Mouse (Mus musculus): ENCODE results near the gene Fzd1.

Gene Fzd1

DNA sequence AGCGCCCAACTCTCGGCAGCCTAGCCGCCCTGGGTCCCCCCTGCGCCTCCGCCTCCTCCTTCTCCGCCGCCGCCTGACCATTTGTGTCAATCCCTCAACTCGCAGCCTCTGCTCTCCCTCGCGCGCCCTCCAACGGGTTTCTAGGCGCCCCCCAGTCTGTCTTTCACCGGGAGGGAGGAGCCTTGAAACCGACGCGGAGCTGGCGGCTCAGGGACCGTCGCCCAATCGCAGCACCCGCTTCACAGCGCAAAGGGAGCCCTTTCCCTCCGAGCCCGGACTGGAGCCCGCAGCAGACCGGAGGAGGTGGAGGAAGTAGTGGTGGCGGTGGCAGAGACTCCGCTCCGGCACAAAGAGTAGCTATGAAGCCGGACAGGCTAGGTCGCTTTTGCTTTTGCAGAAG lies at the start of gene Fzd1:
TSS of gene Fzd1 (minus strand) at position 134 of the 400 bp plus-strand sequence.
- peak; percentile 86 for DNase-seq

DNA sequence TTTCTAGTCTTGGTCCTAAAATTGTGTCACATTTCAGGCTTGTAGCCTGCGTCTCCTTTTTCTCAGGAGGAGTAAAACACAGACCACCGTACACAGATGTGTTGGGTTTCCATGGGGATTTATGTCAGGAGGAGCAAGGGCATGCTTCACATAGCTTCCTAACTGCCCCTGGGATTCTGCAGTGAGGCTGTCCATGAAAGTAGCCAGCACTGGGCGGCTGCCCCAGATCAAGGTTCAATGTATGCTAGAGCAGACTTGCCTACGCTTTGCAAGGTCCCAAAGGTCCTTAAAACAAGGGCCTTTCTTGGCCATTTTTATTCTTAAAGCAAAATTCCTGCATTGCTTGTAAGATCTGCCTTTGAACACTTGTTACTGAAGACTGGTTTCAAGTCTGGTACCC lies 47.4 kb upstream of the Fzd1 start:
- no peak for DNase-seq

DNA sequence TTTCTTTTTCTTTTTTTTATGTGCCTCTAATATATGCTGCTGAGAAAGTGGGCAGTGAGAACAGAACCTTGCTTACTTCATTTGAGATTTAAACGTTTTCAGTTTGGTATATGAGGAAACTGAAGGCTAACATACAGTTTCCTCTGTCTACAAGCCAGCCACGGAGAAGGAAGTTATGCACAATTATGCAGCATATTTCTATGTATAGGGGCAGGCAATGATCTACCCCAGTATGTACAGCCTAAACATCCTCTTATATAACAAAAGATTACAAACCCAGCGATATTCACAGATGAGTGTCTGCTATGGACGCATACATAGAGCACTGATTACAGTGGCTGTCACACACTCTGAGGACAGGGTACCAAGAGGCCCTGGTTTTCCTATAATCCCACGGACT lies 45.9 kb upstream of the Fzd1 start:
- DNase-seq, result no peak

DNA sequence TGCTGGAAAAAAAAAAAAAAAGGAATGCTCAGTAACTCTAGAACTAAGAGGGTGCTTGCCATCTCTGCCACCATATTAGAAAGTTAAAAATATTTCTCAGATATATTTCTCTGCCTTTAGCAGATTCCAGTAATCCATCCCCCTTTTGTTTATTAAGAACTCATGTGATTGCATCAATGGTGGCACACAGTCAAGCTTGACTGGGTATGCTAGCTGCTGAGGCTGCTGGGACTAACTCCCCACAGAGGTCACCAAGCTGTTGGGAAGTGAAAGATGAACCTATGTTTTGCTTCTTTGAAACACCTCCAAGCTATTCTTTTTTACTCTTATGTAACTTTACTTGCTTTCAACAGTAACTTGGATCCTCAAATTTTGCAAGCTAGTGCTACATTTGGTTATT lies 44.1 kb upstream of the Fzd1 start:
- no peak for DNase-seq

DNA sequence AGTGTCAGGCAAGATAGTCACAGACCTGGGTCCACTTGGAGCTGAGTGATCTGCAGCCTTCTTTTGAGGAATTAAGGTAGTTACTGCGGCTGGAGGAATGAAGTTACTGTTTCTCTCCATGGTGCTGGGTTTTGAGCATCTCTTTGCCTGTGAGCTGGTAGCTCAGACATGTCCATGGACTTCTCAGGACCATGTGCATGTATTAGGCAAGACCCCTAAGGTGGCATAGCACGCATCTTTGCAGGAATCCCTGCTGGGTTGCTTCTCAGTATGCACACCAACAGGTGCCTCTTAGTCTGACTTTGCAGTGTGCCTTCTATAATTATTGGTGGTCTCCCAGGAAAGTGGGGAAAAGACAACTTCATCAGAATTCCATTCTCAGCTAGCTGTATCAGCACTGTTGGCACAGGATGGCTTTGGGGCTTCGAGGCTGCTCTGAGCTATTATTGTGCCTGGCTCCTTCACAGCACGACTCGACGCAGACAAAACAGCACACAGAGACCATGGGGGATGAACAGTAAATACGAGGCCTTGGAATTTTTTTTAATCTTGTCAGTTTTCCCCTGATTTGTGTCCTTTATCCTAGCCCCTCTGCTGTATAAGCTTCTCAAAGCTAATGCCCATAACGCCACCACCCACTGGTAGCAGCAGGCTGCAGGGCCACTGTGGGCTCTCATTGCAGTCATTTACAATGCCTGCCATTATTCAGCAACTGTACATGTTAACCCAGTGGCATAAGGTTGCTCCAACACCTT lies 43.4 kb upstream of the Fzd1 start:
- no peak for DNase-seq

DNA sequence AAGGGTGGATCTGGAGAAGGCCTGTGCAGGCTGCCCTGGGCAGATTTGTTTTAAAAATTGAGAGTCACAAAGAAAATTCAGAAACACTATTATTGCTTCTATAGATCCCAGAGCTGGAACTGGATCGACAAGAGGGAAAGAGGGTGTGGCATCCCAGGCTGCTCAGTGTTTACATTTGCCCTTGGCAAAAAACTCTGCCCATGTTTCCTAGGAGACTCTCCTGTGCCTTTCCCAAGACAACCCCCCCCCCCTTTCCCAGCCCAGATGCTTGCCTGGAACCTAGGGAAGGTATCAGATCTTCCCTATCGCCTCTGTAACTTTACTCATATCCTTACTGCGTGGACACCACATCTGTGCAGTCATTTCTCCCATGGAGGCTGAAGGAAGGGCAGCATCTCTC lies 33.4 kb upstream of the Fzd1 start:
- DNase-seq, result no peak

DNA sequence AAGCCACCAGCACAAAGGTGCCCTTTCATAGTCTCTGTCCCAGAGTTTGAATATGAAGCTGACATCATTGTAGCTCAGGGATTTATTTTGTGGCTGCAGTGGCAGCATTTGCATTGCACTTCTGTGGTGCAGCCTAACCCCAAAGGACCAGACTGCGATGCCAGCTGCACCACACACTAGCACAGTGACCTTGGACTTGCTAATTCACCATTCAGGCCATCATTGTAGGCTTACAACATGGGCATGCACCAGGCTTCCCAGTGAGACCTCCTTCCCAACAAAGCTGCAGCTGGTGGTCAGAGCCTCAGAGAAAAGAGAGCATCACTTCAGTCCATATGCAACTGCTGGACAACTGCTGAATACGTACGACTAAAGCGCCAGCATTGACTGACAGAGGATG lies 32.4 kb upstream of the Fzd1 start:
- DNase-seq, result no peak

DNA sequence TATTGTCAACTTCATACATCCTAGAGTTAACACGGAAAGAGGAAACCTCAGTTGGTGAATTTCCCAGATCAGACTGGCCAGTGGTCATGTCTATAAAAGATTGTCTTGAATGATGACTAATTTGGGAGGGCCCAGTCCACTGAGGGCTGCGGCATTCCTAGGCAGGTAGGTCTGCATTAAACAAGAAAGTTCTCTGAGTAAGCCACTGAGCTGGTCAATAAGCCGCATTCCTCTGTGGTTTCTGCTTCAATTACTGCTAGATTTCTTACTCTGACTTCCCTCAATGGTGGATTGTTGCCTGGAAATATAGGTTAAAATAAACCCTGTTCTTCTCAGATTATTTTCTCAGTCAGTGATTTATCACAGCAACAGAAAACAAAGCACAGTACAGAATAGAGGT lies 30.6 kb upstream of the Fzd1 start:
- DNase-seq, result no peak

DNA sequence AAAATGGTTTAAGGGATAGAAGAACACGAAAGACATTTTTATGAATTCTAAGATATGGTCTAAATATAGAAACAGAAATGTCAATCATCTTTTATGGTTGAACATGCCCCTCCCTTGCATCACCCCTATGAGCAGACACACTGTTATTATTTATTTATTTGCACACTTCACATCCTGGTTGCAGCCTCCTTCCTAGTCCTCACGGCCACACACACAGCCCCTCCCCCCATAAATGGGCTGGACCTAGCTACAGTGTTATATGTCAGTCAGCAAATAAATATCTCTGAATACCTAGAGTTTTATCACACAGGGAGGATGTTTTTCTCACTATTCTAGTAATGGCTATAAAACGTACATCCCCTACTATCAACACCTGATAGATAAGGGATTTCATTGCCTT lies 29.0 kb upstream of the Fzd1 start:
- no peak for DNase-seq

DNA sequence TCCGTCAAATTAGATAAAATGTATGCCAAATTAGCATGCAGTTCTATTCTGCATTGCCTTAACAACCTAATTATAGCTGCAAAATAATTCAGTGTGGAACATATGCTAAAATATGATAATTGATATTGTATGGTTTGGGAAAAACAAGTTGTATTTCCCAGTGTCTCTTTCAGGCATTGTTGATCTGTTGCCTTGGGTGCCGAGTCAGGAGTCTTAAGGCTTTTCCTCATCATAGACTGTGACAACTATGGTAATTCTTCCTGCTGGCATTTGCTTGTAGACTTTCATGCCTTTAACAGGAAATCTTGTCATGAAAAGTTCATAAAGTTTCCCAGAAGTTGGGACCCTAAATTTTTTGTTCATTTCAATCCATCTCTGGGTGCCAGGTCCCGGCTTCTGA lies 20.4 kb upstream of the Fzd1 start:
- no peak for DNase-seq

DNA sequence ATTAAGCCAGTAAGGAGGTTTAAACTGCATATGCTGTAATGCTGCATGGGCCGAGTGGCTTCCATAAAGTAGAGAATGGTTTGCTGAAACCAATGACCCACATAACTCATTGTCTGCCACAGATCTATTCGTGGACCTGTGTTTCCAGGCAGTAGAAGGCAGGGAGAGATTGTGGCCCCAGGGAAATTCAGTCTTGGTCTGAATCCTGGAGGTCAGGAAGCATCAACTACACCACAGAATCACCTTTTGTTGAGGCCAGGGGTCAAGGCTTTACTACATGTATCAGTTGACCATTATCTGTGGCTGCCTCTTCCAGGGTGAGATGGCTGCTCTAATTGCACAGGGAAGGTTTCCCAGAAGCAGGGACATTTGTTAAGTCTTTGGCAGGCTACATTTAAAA lies 18.7 kb upstream of the Fzd1 start:
- DNase-seq, result no peak

DNA sequence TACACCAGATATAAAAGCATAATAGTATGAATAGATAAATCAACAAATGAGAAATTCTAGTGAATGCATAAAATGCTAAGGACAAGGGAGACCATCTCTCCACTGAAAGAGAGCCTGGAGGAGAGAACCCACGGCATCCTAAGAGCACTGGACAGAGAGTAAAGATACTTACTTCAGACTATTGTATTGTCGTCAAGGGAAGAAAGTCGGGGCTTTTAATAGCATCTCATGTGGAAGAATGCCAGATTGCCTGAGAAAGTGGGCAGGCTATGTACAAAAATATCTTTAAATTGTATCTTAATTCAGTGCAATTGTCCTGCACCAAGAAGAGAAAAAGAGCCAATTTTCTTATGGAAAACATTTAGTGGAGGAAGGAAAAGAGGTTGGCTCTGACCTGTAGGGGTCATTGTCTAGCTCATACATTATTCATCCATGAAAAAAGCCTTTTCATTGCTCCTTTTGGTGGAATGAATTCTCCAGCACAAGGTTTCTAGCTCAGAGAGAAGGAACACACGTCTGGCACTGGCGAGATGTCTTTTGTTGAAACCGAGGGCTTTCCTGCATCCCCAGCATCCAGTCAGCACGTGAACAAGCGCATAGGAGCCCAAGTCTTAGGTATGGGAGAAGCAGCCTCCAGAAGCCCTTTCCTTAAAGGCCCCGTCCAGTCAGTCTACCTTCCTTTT lies 15.4 kb upstream of the Fzd1 start:
- no peak for DNase-seq

DNA sequence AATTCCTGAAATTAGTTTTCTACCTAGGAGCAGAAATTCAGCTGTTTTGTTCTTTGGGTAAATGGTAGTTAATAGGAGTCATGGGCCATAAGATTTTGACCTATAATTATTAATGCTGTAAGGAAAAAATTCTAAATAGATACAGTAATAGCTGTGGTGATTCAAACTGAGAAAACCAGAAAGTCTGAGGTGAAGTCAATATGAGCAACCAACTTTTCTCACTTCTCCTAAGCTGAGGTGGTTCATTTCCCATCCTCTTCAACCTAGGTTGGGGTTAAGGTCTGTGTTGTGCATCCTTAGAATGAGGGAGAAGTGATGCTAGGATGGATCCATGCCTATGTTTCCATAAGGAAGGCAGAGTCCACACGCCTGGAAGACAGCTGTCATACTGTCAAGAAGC lies 12.8 kb upstream of the Fzd1 start:
- no peak for DNase-seq

DNA sequence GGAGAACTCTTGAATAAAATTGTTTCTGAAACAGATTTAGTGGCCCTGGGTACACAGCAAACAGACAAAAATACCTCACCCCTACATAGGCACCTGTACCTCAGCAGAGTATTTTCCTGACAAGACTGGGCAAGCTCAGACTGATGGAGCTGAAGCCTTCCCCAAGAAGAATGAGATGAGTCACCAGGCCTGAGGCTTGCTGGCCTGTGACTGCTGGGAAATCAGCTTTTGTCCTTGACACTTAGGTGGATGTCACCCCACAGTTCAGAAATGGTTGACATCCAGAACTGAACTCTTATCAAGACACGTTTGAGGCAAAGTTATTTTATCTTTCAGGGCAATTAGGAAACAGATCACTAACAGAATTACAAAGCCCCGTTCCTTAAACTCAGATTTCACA lies 10.1 kb upstream of the Fzd1 start:
- no peak for DNase-seq

DNA sequence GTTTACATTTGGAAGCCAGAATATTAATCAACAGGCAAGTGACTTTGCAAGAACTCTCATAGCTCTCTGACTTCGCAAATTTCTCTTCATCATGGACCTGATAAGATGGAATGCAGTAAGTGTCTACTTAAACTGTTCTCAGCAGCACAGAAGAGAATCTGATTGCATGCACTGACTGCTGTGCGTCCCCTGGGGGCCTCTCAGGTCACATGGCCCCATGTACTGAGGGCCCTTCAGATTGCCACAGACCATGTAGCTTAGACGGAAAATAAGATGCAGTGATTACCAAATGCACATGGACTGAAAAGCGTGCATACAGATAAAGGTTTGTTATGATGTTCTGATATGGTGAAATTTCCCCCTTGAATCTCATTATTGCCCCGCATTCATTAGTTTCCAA lies 8.9 kb upstream of the Fzd1 start:
- no peak for DNase-seq

DNA sequence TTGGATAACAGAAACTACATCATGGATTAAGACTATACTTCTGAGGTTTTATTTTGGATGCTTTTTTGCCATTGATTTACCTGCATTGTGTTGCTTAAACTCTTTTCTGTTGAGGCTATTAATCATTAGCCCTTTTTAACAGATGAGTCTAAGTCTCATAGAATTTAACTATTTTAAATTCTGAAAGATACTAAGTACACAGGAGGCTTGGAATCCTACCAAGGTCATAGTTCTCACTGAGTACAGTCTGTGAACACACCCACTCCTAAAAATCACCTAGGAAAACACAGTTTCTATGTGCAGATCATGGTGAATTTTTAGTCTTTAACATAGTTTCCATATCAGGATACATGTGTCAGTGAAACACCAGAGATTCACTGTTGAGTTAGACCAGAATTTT lies 4.1 kb upstream of the Fzd1 start:
- DNase-seq, result no peak

DNA sequence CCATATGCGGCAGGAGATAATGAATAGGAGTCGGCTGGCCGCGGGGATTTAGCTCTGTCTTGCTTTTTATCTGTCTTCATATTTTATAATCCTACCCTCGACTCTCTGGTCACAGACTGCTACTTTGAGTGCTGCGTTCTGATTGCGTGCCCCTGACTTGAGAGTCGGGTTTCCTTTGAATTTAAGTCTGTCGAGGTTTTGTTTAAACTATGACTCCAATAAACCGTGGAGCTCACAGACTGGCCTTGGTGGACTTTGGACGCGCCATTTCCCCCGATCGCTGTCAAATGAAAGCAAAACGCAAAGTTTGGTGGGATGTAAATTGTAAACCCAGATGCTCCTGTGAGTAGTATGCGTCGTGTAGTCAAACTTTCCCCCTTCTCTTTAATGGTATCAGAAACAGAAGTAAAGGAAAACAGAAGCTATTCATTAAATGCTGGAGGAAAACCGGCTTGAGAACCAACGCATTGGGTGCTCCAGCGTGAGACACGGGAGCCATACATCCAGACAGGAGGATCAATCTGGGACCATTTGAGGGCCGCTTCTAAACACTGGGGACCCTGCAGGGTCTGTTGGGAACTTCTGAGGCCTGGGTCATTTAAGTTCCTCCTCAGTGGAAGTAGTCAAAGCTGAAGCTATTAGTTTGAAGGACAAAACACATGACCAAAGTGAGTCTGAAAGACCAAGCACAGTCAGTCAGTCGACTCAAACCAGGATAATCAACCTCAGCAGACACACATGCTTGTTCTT lies 671 bp upstream of the Fzd1 start:
- DNase-seq, result no peak

DNA sequence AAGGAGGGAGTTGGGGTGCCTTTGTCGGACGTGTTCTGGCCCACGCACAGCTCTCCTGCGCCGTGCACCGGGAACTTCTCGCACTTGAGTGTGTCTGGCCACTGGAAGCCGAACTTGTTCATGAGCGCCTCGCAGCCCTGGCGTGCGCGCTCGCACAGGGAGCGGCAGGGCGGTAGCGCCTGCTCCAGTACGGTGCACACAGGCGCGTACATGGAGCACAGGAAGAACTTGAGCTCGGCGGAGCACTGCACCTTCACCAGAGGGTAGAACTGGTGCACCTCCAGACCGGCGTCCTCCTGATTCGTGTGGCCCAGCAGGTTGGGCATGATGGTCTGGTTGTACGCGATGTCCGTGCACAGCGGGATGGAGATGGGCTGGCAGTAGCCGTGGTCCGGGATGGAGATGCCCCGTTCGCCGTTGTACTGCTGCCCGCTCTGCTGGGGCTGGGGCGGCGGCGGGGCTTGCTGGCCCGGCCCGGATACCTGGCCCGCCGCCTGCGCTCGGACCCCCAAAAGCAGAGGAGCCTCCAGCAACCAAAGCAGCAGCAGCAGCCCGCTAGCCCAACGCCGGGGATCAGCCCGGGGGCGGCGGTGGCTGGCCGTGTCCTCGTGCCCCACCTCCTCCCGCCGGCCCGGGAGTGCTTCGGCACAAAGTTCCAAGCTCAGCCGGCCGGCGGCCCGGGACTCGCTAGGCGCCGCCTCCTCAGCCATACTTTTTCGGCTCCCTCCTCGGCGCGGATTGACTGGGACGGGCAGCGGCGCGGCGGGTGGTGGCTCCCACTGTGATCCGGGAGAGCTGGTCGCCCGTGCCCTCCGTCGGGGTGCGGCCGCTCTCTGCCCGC lies 744 bp downstream of the Fzd1 start:
- peak; percentile 12 for DNase-seq

DNA sequence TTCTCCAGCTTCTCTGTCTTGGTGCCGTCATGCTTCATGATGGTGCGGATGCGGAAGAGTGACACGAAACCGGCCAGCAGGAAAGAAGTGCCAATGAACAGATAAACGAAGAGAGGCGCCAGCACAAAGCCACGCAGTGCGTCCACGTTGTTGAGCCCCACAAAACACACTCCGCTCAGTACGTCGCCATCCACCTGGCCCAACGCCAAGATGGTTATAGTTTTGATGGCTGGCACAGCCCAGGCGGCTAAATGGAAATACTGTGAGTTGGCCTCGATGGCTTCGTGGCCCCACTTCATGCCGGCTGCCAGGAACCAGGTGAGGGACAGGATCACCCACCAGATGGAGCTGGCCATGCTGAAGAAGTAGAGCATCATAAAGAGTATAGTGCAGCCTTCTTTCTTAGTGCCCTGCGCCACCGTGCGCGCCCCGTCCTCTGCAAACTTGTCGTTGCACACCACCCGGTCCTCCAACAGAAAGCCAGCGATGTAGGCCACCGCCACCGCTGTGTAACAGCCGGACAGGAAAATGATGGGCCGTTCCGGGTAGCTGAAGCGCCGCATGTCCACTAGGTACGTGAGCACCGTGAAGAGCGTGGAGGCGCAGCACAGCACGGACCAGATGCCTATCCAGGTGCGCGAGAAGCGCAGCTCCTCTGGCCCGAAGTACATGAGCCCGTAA lies 1.7 kb downstream of the Fzd1 start:
- DNase-seq, result peak; percentile 6

DNA sequence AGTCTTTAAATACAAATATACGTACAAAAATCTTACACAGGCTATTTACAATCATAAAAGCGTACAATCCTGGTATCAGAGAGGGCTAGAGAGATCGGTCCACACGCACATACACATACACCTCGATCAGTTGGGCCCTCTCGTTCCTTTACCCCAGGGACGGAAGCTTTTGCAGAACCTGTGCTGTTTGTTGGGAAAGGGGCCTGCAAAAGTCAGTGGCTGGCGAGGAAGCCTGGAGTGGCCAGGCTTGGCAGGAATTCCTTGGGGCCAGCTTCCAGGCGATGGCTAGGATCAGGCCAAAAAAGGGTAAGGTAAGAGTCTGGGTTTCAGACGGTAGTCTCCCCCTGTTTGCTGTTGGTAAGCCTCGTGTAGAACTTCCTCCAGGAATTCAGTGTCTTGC lies 2.5 kb downstream of the Fzd1 start:
- DNase-seq, result no peak

DNA sequence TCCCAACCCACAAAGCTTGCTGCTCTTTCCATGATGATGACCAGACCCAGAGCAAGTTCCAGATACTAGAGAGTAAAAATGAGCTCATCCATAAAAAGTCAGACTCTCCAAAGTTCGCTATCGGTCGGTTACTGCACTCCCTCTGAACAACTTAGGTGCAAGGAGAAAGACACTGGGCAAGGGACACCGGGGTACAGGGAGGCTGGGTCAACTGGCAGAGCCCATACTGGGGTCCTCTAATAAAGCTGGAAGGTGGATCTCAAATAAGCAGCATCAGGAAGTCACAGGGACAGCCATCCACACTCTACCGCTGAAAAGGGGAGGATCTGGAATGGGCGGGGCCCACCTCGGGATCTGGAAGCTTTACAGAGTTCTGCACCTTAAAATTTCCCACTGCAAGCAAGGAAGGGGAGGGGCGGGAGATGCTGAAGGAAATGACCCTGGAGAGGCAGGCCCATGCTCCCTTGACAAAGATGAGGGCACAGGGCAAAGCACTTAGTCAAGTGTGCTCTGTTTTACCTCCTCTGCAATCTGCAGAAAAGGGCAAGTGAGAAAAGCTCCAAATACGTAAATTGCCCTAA lies 3.0 kb downstream of the Fzd1 start:
- DNase-seq, result no peak

DNA sequence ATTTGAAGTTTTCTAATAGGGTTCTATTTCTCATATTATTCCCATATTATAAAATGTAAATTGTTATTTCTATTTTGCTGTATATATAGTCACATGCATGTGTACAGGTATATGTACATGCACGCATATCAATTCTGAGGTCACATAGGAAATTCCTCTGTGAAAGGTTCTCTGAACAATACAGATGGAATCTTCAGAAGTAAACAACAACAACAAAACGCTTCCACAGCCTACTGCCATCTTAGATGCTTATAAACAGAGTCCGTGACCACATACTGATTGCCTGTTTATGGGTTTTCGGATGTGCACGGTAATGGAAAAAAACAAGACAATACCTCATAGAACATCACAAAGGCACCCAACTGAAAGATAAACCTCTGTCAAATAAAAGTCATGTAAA lies 4.7 kb downstream of the Fzd1 start:
- no peak for DNase-seq

All from layer of hippocampus, adult 9-11 months (tissue).